Mouse (Mus musculus): ENCODE results near the gene Aig1.

Gene Aig1

GRCm38 (mm10) chr10:13693276-13693675 is 175.5 kb downstream of the Aig1 start:
- DNase-seq, result no peak

GRCm38 (mm10) chr10:13690773-13691172 is 178.0 kb downstream of the Aig1 start:
- no peak for DNase-seq

- no peak for DNase-seq
Measured at GRCm38 (mm10) chr10:13689841-13690590, 178.8 kb downstream of the Aig1 start.

- DNase-seq, result peak; percentile 32
Measured at GRCm38 (mm10) chr10:13688386-13689120, 180.2 kb downstream of the Aig1 start.

GRCm38 (mm10) chr10:13687182-13687810 is 181.5 kb downstream of the Aig1 start:
- DNase-seq, result no peak

GRCm38 (mm10) chr10:13686127-13686526 is 182.7 kb downstream of the Aig1 start:
- DNase-seq, result peak; percentile 40

- DNase-seq, result no peak
Measured at GRCm38 (mm10) chr10:13685366-13685765, 183.4 kb downstream of the Aig1 start.

GRCm38 (mm10) chr10:13684452-13684851 is 184.3 kb downstream of the Aig1 start:
- no peak for DNase-seq

- DNase-seq, result peak; percentile 46
Measured at GRCm38 (mm10) chr10:13682565-13682964, 186.2 kb downstream of the Aig1 start.

GRCm38 (mm10) chr10:13677440-13677839 is 191.3 kb downstream of the Aig1 start:
- peak; percentile 16 for DNase-seq

- DNase-seq, result no peak
Measured at GRCm38 (mm10) chr10:13675033-13675379, 193.8 kb downstream of the Aig1 start.

GRCm38 (mm10) chr10:13674304-13675032 is 194.3 kb downstream of the Aig1 start:
- no peak for DNase-seq

- peak; percentile 15 for DNase-seq
Measured at GRCm38 (mm10) chr10:13667166-13667696, 201.5 kb downstream of the Aig1 start.

GRCm38 (mm10) chr10:13663476-13663875 is 205.3 kb downstream of the Aig1 start:
- no peak for DNase-seq

- DNase-seq, result no peak
Measured at GRCm38 (mm10) chr10:13659778-13660177, 209.0 kb downstream of the Aig1 start.

- no peak for DNase-seq
Measured at GRCm38 (mm10) chr10:13653739-13654462, 214.9 kb downstream of the Aig1 start.

- DNase-seq, result no peak
Measured at GRCm38 (mm10) chr10:13653326-13653725, 215.5 kb downstream of the Aig1 start.

- DNase-seq, result no peak
Measured at GRCm38 (mm10) chr10:13652061-13652460, 216.7 kb downstream of the Aig1 start.

GRCm38 (mm10) chr10:13641750-13642149 is 227.0 kb downstream of the Aig1 start:
- DNase-seq, result peak; percentile 40

GRCm38 (mm10) chr10:13631796-13632195 is 237.0 kb downstream of the Aig1 start:
- DNase-seq, result no peak

- no peak for DNase-seq
Measured at GRCm38 (mm10) chr10:13623735-13624134, 245.0 kb downstream of the Aig1 start.

- DNase-seq, result no peak
Measured at GRCm38 (mm10) chr10:13600926-13601325, 267.9 kb downstream of the Aig1 start.
